Mouse (Mus musculus) CH12.LX (cell line): ENCODE data around the gene Wdr24. TPM values are rescaled to one million over a fixed set of nuclear protein-coding genes. Genes with fewer than 3 reads are reported as not detected.

Source experiments
- DNase-seq: peaks from one replicate; pipeline ENCODE4 v3.0.0-alpha.2; 2013; ENCODE audit errors: extremely low read depth
- H3K27ac ChIP-seq: 2 replicates; pipeline ENCODE4 v1.5.1; 2012; ENCODE audit warnings: low read depth, mild to moderate bottlenecking, control low read depth, moderate library complexity; ENCODE audit not compliant: insufficient read depth
- H3K27me3 ChIP-seq: replicated peaks from 2 replicates; pipeline ENCODE3; 2012; ENCODE audit warnings: inconsistent platforms
- H3K36me3 ChIP-seq, 2 experiments: replicated peaks in 1 of 2; 2 replicates each; pipeline versions ENCODE3 to v1.6.1; 2012; ENCODE audit warnings: inconsistent platforms in 1 of 2, low read length in 1 of 2, mild to moderate bottlenecking in 1 of 2, mixed read lengths in 1 of 2, moderate library complexity in 1 of 2; ENCODE audit not compliant: control insufficient read depth in 1 of 2, insufficient read depth in 1 of 2
- H3K4me1 ChIP-seq, 2 experiments: 2 replicates each; pipeline ENCODE4 v1.6.1; 2012; ENCODE audit warnings: inconsistent platforms in 1 of 2, moderate library complexity in 1 of 2; ENCODE audit not compliant: insufficient read depth in 2 of 2, control insufficient read depth in 1 of 2
- H3K4me2 ChIP-seq: 2 replicates; pipeline ENCODE4 v1.6.1; 2012; ENCODE audit warnings: low read depth, mild to moderate bottlenecking, control low read depth; ENCODE audit not compliant: poor library complexity, insufficient read depth, severe bottlenecking
- H3K4me3 ChIP-seq, 3 experiments: fragments of 150-350 bp in 1 of 3; sonication (generic) in 1 of 3; replicated peaks in 1 of 3; 2 replicates each; pipeline versions ENCODE3 to v1.5.1; 2011 to 2012; ENCODE audit warnings: low read depth in 2 of 3, low read length in 2 of 3, mild to moderate bottlenecking in 2 of 3, moderate library complexity in 2 of 3, control low read depth in 1 of 3, improper control_type of control experiment in 1 of 3, inconsistent platforms in 1 of 3, mixed read lengths in 1 of 3; ENCODE audit not compliant: poor library complexity in 1 of 3
- H3K79me2 ChIP-seq: replicated peaks from 2 replicates; pipeline ENCODE4 v1.6.1; 2012; ENCODE audit warnings: mild to moderate bottlenecking, moderate library complexity; ENCODE audit not compliant: control insufficient read depth, poor library complexity, insufficient read depth, severe bottlenecking; ENCODE audit errors: extremely low read depth
- H3K9ac ChIP-seq: 2 replicates; pipeline ENCODE4 v1.6.1; 2012; ENCODE audit warnings: low read depth, mild to moderate bottlenecking, control low read depth, moderate library complexity; ENCODE audit not compliant: insufficient read depth
- H3K9me3 ChIP-seq: replicated peaks from 2 replicates; pipeline ENCODE3; 2012; ENCODE audit warnings: low read length, inconsistent platforms, mixed read lengths
- E2F4 ChIP-seq: IDR thresholded peaks from 2 replicates; pipeline ENCODE4 v1.6.1; 2011; ENCODE audit warnings: low read depth, low read length, improper control_type of control experiment; ENCODE audit not compliant: insufficient replicate concordance
- ELF1 ChIP-seq: IDR thresholded peaks from 2 replicates; pipeline ENCODE4 v1.6.1; 2014; ENCODE audit warnings: low read depth, mild to moderate bottlenecking, inconsistent platforms, low read length, improper control_type of control experiment
- ETS1 ChIP-seq: conservative IDR thresholded peaks from 2 replicates; pipeline ENCODE4 v1.6.1; 2012; ENCODE audit warnings: low read depth, mild to moderate bottlenecking, inconsistent platforms, low read length, improper control_type of control experiment, moderate library complexity
- JUND ChIP-seq: conservative IDR thresholded peaks from 2 replicates; pipeline ENCODE4 v1.6.1; 2011; ENCODE audit warnings: low read depth, low read length, improper control_type of control experiment
- MAFK ChIP-seq: IDR thresholded peaks from 2 replicates; pipeline ENCODE4 v1.6.1; 2011; ENCODE audit warnings: low read length, improper control_type of control experiment; ENCODE audit not compliant: insufficient replicate concordance
- MEF2A ChIP-seq: IDR thresholded peaks from 2 replicates; pipeline ENCODE4 v1.6.1; 2014; ENCODE audit warnings: low read depth, mild to moderate bottlenecking, inconsistent platforms, low read length, improper control_type of control experiment, borderline replicate concordance
- NRF1 ChIP-seq: IDR thresholded peaks from 2 replicates; pipeline ENCODE4 v1.6.1; 2014; ENCODE audit warnings: low read depth, mild to moderate bottlenecking, inconsistent platforms, low read length, improper control_type of control experiment, moderate library complexity
- PAX5 ChIP-seq: IDR thresholded peaks from 2 replicates; pipeline ENCODE4 v1.6.1; 2012; ENCODE audit warnings: low read length, inconsistent platforms, mixed read lengths
- POLR2AphosphoS2 ChIP-seq: IDR thresholded peaks from 2 replicates; pipeline ENCODE4 v1.6.1; 2011; ENCODE audit warnings: low read depth, low read length, improper control_type of control experiment
- RAD21 ChIP-seq: IDR thresholded peaks from 2 replicates; pipeline ENCODE4 v1.6.1; 2011; ENCODE audit warnings: low read depth, mild to moderate bottlenecking, low read length, improper control_type of control experiment, moderate library complexity
- RCOR1 ChIP-seq: conservative IDR thresholded peaks from 2 replicates; pipeline ENCODE4 v1.6.1; 2012; ENCODE audit warnings: low read depth, mild to moderate bottlenecking, inconsistent platforms, low read length, improper control_type of control experiment
- ZKSCAN1 ChIP-seq: IDR thresholded peaks from 2 replicates; pipeline ENCODE4 v1.6.1; 2012; ENCODE audit warnings: low read depth, inconsistent platforms, low read length, improper control_type of control experiment, borderline replicate concordance
- ZMIZ1 ChIP-seq: IDR thresholded peaks from 2 replicates; pipeline ENCODE4 v1.6.1; 2012; ENCODE audit warnings: low read depth, mild to moderate bottlenecking, inconsistent platforms, low read length, improper control_type of control experiment
- ZNF384 ChIP-seq: IDR thresholded peaks from 2 replicates; pipeline ENCODE4 v1.6.1; 2012; ENCODE audit warnings: low read depth, low read length, improper control_type of control experiment, inconsistent platforms
- dilution Hi-C: fragments of 300-500 bp; cut with MboI; formaldehyde crosslinking; loops from 2 replicates; pipeline ENCODE4 v1.14.3; 2020; ENCODE audit warnings: low sequenced_read_pairs; ENCODE audit not compliant: extremely low pct_unique_long_range_greater_than_20kb, extremely low pct_ligation_motif_present
- in situ Hi-C: fragments of 300-500 bp; cut with MboI; formaldehyde crosslinking; loops from 3 replicates; pipeline ENCODE4 v1.14.3; 2019; ENCODE audit warnings: low sequenced_read_pairs, low pct_ligation_motif_present, low pct_unique_long_range_greater_than_20kb, mixed read lengths
- polyA plus RNA-seq: library from polyadenylated mRNA; unstranded; fragments of >175 nt; gene quantifications from 2 replicates; pipeline ENCODE4 v1.2.1, GENCODE M21; 2012; ENCODE audit warnings: low read depth; ENCODE audit not compliant: insufficient read length
- total RNA-seq, 2 experiments: library from RNA; depleted of rRNA; stranded (reverse); fragments of 300-350 nt in 1 of 2; fragments of >200 nt in 1 of 2; gene quantifications; 2 replicates each; pipeline ENCODE4 v1.2.3; 2012 to 2014

The Wdr24 gene
- total and polyA plus RNA-seq, 3 experiments: 20.4 to 28.6 (median 20.9) TPM

- Histone ChIP-seq H3K9me3 (no peaks in the 10 kb centered on the region), H3K4me3 (no peak overlapping the region), H3K27me3 (no peaks in the 10 kb centered on the region), H3K4me1 (peaks cover 11 to 16% of the 10 kb centered on the region in 2 experiments), H3K36me3 (peaks cover 66 to 83% of the 10 kb centered on the region in 2 experiments), H3K9ac (no peak overlapping the region), H3K79me2 (no peaks in the 10 kb centered on the region), H3K27ac (no peak overlapping the region), H3K4me2 (no peak overlapping the region)
- dilution Hi-C loops: no loop called here
- no peak for DNase-seq
- TF ChIP-seq ZMIZ1 (0 out of 2 replicates have a peak, but pooled peaks have one; percentile 18), RCOR1 (no peak)
- in situ Hi-C loops: no loop called here
These were observed 40.3 kb upstream of the Wdr24 start for GRCm38 (mm10) chr17:25783086-25783485.

- in situ Hi-C loops (no loop called here), dilution Hi-C loops (no loop called here)
- no peak overlapping the region for H3K9ac ChIP-seq
- peaks cover 7 to 16% of the 10 kb centered on the region in 2 experiments for H3K4me1 ChIP-seq
- no peak overlapping the region for H3K4me3 ChIP-seq
- peaks cover 64 to 81% of the 10 kb centered on the region in 2 experiments for H3K36me3 ChIP-seq
- peak overlapping the region; percentile 46; the same call in 1 of the 2 replicates for H3K4me2 ChIP-seq
- no peak overlapping the region for H3K27ac ChIP-seq
- H3K9me3 ChIP-seq: no peaks in the 10 kb centered on the region
- DNase-seq: no peak
- TF ChIP-seq ETS1 (no peak), RAD21 (no peak), JUND (no peak), ZMIZ1 (no peak), E2F4 (no peak), ZKSCAN1 (no peak), POLR2AphosphoS2 (no peak), NRF1 (no peak), MAFK (no peak), MEF2A (no peak), ELF1 (no peak), ZNF384 (no peak), PAX5 (no peak)
- TF ChIP-seq, all 38 proteins: peak for 0
- no peaks in the 10 kb centered on the region for H3K79me2 ChIP-seq
- no peaks in the 10 kb centered on the region for H3K27me3 ChIP-seq
These were observed 39.4 kb upstream of the Wdr24 start for GRCm38 (mm10) chr17:25783861-25784574.
